Mouse (Mus musculus) NIH3T3 (cell line): ENCODE measurements around the gene Chchd10.

Experiments used
- DNase-seq: peaks from one replicate; pipeline ENCODE4 v3.0.0-alpha.2; 2012; ENCODE audit warnings: low read depth

Chchd10 gene

GRCm38 (mm10) chr10:75924324-75924723 is 8.6 kb upstream of the Chchd10 start:
- DNase-seq, result peak; percentile 45

- DNase-seq, result no peak
Observed at GRCm38 (mm10) chr10:75926396-75926795, 6.5 kb upstream of the Chchd10 start.

GRCm38 (mm10) chr10:75930304-75930703 is 2.6 kb upstream of the Chchd10 start:
- peak; percentile 86 for DNase-seq

GRCm38 (mm10) chr10:75931311-75931710 is 1.6 kb upstream of the Chchd10 start:
- DNase-seq, result no peak

GRCm38 (mm10) chr10:75932081-75932678 is 750 bp upstream of the Chchd10 start:
- peak; percentile 79 for DNase-seq

- no peak for DNase-seq
Observed at GRCm38 (mm10) chr10:75934991-75935390, 2.1 kb downstream of the Chchd10 start.

GRCm38 (mm10) chr10:75935680-75936541 is 3.0 kb downstream of the Chchd10 start, which contains the start of gene Mmp11:
Gene Mmp11, minus strand, starts transcription at chr10:75936496.
- DNase-seq, result no peak

- no peak for DNase-seq
Observed at GRCm38 (mm10) chr10:75936909-75937667, 4.2 kb downstream of the Chchd10 start.

GRCm38 (mm10) chr10:75937851-75938643 is 5.1 kb downstream of the Chchd10 start:
- peak; percentile 27 for DNase-seq

- no peak for DNase-seq
Observed at GRCm38 (mm10) chr10:75939481-75940234, 6.7 kb downstream of the Chchd10 start.

- no peak for DNase-seq
Observed at GRCm38 (mm10) chr10:75940520-75940919, 7.6 kb downstream of the Chchd10 start, which contains the start of gene Gm867. Gene Gm867, minus strand, starts transcription at chr10:75940672.

GRCm38 (mm10) chr10:75941042-75941824 is 8.3 kb downstream of the Chchd10 start:
- DNase-seq, result no peak

- DNase-seq, result no peak
Observed at GRCm38 (mm10) chr10:75942736-75943477, 10.0 kb downstream of the Chchd10 start, which contains the start of gene Vpreb3. Gene Vpreb3, plus strand, starts transcription at chr10:75943057.

GRCm38 (mm10) chr10:75944066-75944772 is 11.3 kb downstream of the Chchd10 start:
- peak; percentile 71 for DNase-seq

GRCm38 (mm10) chr10:75945213-75945612 is 12.3 kb downstream of the Chchd10 start:
- DNase-seq, result no peak

GRCm38 (mm10) chr10:75945896-75946295 is 13.0 kb downstream of the Chchd10 start:
- DNase-seq, result no peak

GRCm38 (mm10) chr10:75948079-75948478 is 15.1 kb downstream of the Chchd10 start:
- DNase-seq, result no peak
